Mouse (Mus musculus): Measurements from ENCODE around the gene Nlrp4b.
"Not testable (repeated sequence)": the region's sequence is repeated elsewhere in the genome, so short reads cannot be mapped to it uniquely, and the experiment has no call there.

Gene Nlrp4b

DNA sequence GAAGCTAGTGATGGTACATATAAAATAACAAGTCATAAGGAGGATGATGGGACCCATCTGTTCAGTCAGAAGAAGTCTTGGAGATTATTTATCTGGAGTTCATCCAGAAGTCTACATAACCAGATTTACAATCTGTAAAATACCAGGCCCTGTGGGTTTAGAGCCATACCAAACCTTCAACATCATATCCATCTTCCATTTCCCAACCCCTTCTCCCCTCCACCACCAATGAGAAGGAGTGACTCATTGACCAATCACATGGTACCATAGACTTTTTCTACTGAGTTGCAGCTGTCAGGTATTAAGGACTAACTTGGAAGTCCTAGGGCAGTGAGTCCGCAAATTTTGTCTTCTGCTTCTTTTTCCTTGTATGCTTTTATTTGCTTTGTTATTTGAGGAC lies at the start of gene Nlrp4b:
Gene Nlrp4b (plus strand): TSS at position 301 of the 400 bp plus-strand sequence.
- no peak for DNase-seq (ENCODE audit: low spot score)

DNA sequence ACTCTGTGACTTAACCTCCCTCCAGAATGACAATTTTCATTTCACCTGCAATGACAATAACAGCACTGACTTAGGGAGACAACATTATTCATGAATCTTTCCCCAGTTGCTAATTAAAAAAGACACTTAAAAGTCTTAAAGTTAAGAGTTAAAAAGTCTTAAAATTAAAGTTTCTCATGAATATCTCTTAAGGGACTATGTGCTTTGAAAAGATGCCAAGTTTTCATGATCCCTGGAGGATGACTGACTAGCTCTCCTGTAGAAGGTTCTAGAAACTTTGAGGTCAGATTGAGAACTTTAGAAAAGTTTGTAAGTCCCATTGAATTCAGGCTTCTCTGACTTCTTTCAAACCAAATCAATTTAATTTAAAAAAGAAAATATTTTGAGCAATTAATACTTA lies 66.7 kb downstream of the Nlrp4b start, which contains the start of gene Vmn1r71:
Gene Vmn1r71 (minus strand): TSS at position 101 of the 400 bp plus-strand sequence.
- no peak for DNase-seq (ENCODE audit: low spot score)

DNA sequence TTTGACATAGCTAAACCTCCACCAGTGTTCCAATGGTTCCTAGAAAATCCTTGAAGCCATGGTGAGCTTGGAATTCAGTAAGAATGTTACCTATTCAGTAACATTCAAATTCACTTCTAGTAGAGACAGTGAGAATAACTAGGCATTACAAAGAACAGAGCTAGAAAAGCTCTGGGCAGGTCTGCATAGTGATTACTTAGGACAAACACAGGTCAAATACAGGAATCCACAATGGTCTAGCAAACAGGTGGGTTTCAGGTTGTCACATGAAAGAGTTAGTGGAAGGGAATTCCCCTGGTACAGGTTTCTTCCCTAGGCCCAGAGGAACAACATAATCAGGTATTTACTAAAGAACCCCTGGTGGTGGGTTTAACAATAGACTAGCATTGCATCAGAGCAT lies 70.0 kb downstream of the Nlrp4b start:
- DNase-seq (ENCODE audit: low spot score) = not testable (repeated sequence)
